Mouse (Mus musculus): ENCODE measurements around the gene Uvrag. TPM values are rescaled to one million over a fixed set of nuclear protein-coding genes. Genes with fewer than 3 reads are reported as not detected.

Gene Uvrag
- polyA plus RNA-seq, 1 experiment from 2014 or later = 16.5 TPM

GRCm38 (mm10) chr7:99091915-99092645 is 48.9 kb downstream of the Uvrag start:
- Histone ChIP-seq H3K4me1 (peaks cover 4% of the 10 kb centered on the region; the same call in 1 of the 2 replicates), H3K27me3 (no peaks in the 10 kb centered on the region), H3K4me2 (no peak overlapping the region), H3K27ac (no peak overlapping the region), H3K9ac (no peak overlapping the region), H3K4me3 (no peak overlapping the region), H3K9me3 (no peaks in the 10 kb centered on the region), H3K36me3 (peaks cover 17% of the 10 kb centered on the region; the same call in 1 of the 2 replicates)
- 83% methylated on average over 17 of the region's 17 CpGs for WGBS
- no peak for ATAC-seq (ENCODE audit: insufficient number of reproducible peaks, insufficient read depth, low FRiP score, low TSS enrichment, low read depth)

- H3K9ac ChIP-seq = no peak overlapping the region
- no peak overlapping the region for H3K4me2 ChIP-seq
- peaks cover 17% of the 10 kb centered on the region; the same call in 1 of the 2 replicates for H3K36me3 ChIP-seq
- no peak overlapping the region for H3K4me3 ChIP-seq
- H3K9me3 ChIP-seq = no peaks in the 10 kb centered on the region
- peaks cover 11% of the 10 kb centered on the region for H3K4me1 ChIP-seq
- no peak for ATAC-seq (ENCODE audit: insufficient number of reproducible peaks, insufficient read depth, low FRiP score, low TSS enrichment, low read depth)
- no peak overlapping the region for H3K27ac ChIP-seq
- no peaks in the 10 kb centered on the region for H3K27me3 ChIP-seq
- WGBS = 82% methylated on average over 4 of the region's 4 CpGs
Observed at GRCm38 (mm10) chr7:99089716-99090115, 51.2 kb downstream of the Uvrag start.

GRCm38 (mm10) chr7:99088576-99089346 is 52.2 kb downstream of the Uvrag start:
- Histone ChIP-seq H3K4me2 (no peak overlapping the region), H3K36me3 (peaks cover 17% of the 10 kb centered on the region; the same call in 1 of the 2 replicates), H3K9me3 (no peaks in the 10 kb centered on the region), H3K27me3 (no peaks in the 10 kb centered on the region), H3K9ac (no peak overlapping the region), H3K27ac (no peak overlapping the region), H3K4me1 (peaks cover 11% of the 10 kb centered on the region), H3K4me3 (no peak overlapping the region)
- no peak for ATAC-seq (ENCODE audit: insufficient number of reproducible peaks, insufficient read depth, low FRiP score, low TSS enrichment, low read depth)
- WGBS = 85% methylated on average over 10 of the region's 10 CpGs

- 58% methylated on average over 7 of the region's 7 CpGs for WGBS
- H3K4me1 ChIP-seq = peaks cover 11% of the 10 kb centered on the region
- H3K36me3 ChIP-seq = peaks cover 14% of the 10 kb centered on the region; the same call in 1 of the 2 replicates
- H3K9ac ChIP-seq = no peak overlapping the region
- H3K27ac ChIP-seq = no peak overlapping the region
- H3K27me3 ChIP-seq = no peaks in the 10 kb centered on the region
- H3K4me3 ChIP-seq = no peak overlapping the region
- H3K4me2 ChIP-seq = no peak overlapping the region
- ATAC-seq (ENCODE audit: insufficient number of reproducible peaks, insufficient read depth, low FRiP score, low TSS enrichment, low read depth) = no peak
- H3K9me3 ChIP-seq = no peaks in the 10 kb centered on the region
Observed at GRCm38 (mm10) chr7:99087581-99087980, 53.4 kb downstream of the Uvrag start.

GRCm38 (mm10) chr7:99086646-99087443 is 54.1 kb downstream of the Uvrag start:
- 58% methylated on average over 9 of the region's 9 CpGs for WGBS
- no peak overlapping the region for H3K4me2 ChIP-seq
- no peak for ATAC-seq (ENCODE audit: insufficient number of reproducible peaks, insufficient read depth, low FRiP score, low TSS enrichment, low read depth)

GRCm38 (mm10) chr7:99085249-99085648 is 55.7 kb downstream of the Uvrag start:
- Histone ChIP-seq H3K27ac (no peak overlapping the region), H3K4me3 (no peak overlapping the region), H3K36me3 (peaks cover 14% of the 10 kb centered on the region; the same call in 1 of the 2 replicates), H3K9ac (no peak overlapping the region), H3K4me2 (no peak overlapping the region), H3K4me1 (peaks cover 11% of the 10 kb centered on the region), H3K9me3 (no peaks in the 10 kb centered on the region), H3K27me3 (no peaks in the 10 kb centered on the region)
- 81% methylated on average over 3 of the region's 3 CpGs for WGBS
- no peak for ATAC-seq (ENCODE audit: insufficient number of reproducible peaks, insufficient read depth, low FRiP score, low TSS enrichment, low read depth)

More at GRCm38 (mm10) chr7:99086646-99087443, 54.1 kb downstream of the Uvrag start:
- H3K36me3 ChIP-seq = peaks cover 14% of the 10 kb centered on the region; the same call in 1 of the 2 replicates
- peaks cover 11% of the 10 kb centered on the region for H3K4me1 ChIP-seq
- H3K27me3 ChIP-seq = no peaks in the 10 kb centered on the region
- H3K9ac ChIP-seq = no peak overlapping the region
- H3K27ac ChIP-seq = no peak overlapping the region
- H3K4me3 ChIP-seq = no peak overlapping the region
- no peaks in the 10 kb centered on the region for H3K9me3 ChIP-seq

- Histone ChIP-seq H3K36me3 (no peaks in the 10 kb centered on the region), H3K9ac (no peak overlapping the region), H3K9me3 (no peaks in the 10 kb centered on the region), H3K4me3 (no peak overlapping the region), H3K27me3 (no peaks in the 10 kb centered on the region), H3K4me1 (peaks cover 20% of the 10 kb centered on the region), H3K4me2 (no peak overlapping the region), H3K27ac (no peak overlapping the region)
- WGBS = 18% methylated on average over 4 of the region's 4 CpGs
- no peak for ATAC-seq (ENCODE audit: insufficient number of reproducible peaks, insufficient read depth, low FRiP score, low TSS enrichment, low read depth)
Observed at GRCm38 (mm10) chr7:99079522-99079921, 61.4 kb downstream of the Uvrag start.

- Histone ChIP-seq H3K4me2 (no peak overlapping the region), H3K36me3 (no peaks in the 10 kb centered on the region), H3K27me3 (no peaks in the 10 kb centered on the region), H3K4me3 (no peak overlapping the region), H3K4me1 (peaks cover 23% of the 10 kb centered on the region), H3K27ac (no peak overlapping the region), H3K9me3 (no peaks in the 10 kb centered on the region), H3K9ac (no peak overlapping the region)
- ATAC-seq (ENCODE audit: insufficient number of reproducible peaks, insufficient read depth, low FRiP score, low TSS enrichment, low read depth) = no peak
- WGBS = 85% methylated on average over 6 of the region's 6 CpGs
Observed at GRCm38 (mm10) chr7:99078805-99079204, 62.1 kb downstream of the Uvrag start.

GRCm38 (mm10) chr7:99077234-99077633 is 63.7 kb downstream of the Uvrag start:
- Histone ChIP-seq H3K9me3 (no peaks in the 10 kb centered on the region), H3K36me3 (no peaks in the 10 kb centered on the region), H3K4me2 (no peak overlapping the region), H3K4me1 (peaks cover 29% of the 10 kb centered on the region), H3K27me3 (no peaks in the 10 kb centered on the region), H3K27ac (no peak overlapping the region), H3K4me3 (no peak overlapping the region), H3K9ac (no peak overlapping the region)
- ATAC-seq (ENCODE audit: insufficient number of reproducible peaks, insufficient read depth, low FRiP score, low TSS enrichment, low read depth) = no peak
- 53% methylated on average over 8 of the region's 8 CpGs for WGBS

- Histone ChIP-seq H3K4me1 (peaks cover 36% of the 10 kb centered on the region), H3K27me3 (no peaks in the 10 kb centered on the region), H3K27ac (no peak overlapping the region), H3K4me3 (no peak overlapping the region), H3K36me3 (no peaks in the 10 kb centered on the region), H3K9me3 (no peaks in the 10 kb centered on the region), H3K9ac (no peak overlapping the region), H3K4me2 (no peak overlapping the region)
- WGBS = 80% methylated on average over 5 of the region's 5 CpGs
- ATAC-seq (ENCODE audit: insufficient number of reproducible peaks, insufficient read depth, low FRiP score, low TSS enrichment, low read depth) = no peak
Observed at GRCm38 (mm10) chr7:99075101-99075500, 65.8 kb downstream of the Uvrag start.

GRCm38 (mm10) chr7:99073734-99074372 is 67.1 kb downstream of the Uvrag start:
- ATAC-seq (ENCODE audit: insufficient number of reproducible peaks, insufficient read depth, low FRiP score, low TSS enrichment, low read depth) = no peak
- H3K27me3 ChIP-seq = no peaks in the 10 kb centered on the region
- H3K4me1 ChIP-seq = peaks cover 30% of the 10 kb centered on the region
- no peak overlapping the region for H3K27ac ChIP-seq
- no peak overlapping the region for H3K4me2 ChIP-seq
- no peaks in the 10 kb centered on the region for H3K36me3 ChIP-seq
- no peak overlapping the region for H3K9ac ChIP-seq
- H3K9me3 ChIP-seq = no peaks in the 10 kb centered on the region
- no peak overlapping the region for H3K4me3 ChIP-seq
- 20% methylated on average over 7 of the region's 7 CpGs for WGBS

Measured in embryonic facial prominence, embryonic 13.5 days (tissue).